Mouse (Mus musculus): ENCODE data around the gene Kdm6b.

The Kdm6b gene

DNA sequence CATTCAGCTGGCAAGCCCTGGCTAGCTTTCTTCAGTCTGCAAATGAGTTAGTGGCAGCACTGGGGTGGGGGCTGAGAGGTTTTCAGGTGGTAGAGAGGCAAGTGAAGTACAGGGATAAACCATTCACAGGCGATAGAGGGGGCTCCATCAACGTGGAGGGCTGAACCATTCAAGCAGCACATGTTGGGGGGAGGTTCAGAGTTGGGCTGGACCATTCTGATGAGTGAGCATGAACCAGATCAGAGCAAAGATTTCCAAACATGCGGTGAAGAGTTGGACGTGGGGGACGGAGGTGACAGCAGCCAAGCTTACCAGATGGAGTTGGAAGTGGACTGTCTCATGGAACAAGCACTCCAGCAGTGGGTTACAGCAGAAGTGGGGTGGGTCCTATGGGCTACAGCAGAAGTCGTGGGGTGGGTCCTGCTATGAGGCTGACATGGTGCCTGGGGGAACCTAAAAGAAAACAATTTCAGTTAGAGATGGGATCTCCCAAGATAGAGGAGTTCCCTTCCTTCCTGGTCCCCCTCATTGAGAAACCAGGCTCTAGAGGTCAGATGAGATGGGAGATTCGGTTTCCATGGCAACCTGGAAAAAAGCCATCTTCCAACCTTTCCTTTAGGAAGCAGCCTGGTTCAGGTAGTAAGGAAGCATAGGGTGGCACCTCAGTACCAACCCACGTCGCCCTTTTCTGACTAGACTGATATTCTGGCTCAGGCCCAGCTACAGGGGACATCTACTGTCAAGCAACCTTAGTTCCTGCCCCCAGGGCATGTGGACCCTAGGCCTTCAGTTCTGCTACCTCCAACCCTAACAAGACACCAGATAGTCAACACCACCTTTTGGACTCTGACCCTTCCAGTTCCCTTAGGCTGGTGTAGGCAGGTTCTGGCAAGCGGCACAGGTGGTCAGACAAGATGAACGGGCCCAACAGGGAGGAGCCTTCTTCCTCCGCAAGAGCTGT lies at the start of gene Kdm6b:
TSS of gene Kdm6b (minus strand) at position 455 of the 961 bp plus-strand sequence.
- in situ Hi-C loops (cut with MboI), result no loop called here

DNA sequence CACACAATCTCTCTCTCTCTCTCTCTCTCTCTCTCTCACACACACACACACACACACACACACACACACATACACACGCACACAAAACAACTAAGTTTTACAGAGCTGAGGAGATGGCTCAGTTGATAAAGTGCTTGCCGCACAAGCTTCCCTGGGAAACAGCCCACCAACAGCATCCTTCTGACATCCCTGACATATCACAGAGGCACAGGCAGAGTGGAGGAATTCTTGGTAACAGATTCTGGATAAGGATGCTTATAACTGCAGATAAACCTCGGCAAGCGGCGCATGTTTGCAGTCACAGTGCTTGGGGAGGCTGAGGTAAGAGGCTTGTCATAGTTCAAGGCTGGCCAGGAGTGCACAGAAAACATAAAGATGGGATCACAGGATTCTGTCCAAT lies 48.1 kb upstream of the Kdm6b start:
- in situ Hi-C loops (cut with MboI), result no loop called here

DNA sequence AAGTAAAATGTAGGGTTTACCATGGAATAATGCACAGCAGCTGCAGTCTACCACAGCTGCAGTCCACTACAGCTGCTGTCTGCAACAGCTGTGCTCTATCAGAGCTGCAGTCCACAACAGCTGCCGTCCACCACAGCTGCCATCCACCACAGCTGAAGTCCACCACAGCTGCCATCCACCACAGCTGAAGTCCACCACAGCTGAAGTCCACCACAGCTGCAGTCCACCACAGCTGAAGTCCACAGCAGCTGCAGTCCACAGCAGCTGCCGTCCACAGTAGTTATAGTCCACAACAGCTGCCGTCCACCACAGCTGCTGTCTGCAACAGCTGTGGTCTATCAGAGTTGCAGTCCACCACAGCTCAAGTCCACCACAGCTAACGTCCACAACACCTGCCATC lies 46.4 kb upstream of the Kdm6b start:
- in situ Hi-C loops (cut with MboI), result no loop called here

DNA sequence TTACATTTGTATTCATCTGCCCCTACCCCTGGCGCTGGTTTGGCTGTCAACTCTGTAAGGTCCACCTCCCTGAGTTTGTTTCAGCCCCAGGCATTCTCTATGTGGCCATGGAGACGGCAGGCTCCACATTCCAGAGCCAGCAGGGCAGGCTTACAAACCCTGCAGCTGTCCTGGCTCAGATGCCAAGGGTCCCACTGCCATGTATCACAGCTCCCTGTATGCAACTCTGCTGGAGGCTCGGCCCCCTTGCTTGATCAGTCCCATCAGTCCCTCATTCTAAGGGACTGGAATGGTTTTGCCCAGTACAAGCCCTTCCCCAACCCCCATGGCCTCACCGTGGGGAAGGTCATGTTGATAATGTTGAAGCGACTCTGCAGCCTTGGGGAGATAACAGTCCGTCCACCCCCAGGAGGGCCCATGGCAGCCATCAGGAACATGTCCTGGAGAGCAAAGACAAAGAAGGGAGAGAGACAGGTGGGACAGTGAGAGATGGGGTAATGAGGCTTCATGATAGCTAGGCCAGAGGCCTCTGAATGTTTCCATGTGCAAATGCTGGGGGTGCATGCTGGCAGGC lies 43.6 kb upstream of the Kdm6b start:
- in situ Hi-C loops (cut with MboI), result no loop called here

DNA sequence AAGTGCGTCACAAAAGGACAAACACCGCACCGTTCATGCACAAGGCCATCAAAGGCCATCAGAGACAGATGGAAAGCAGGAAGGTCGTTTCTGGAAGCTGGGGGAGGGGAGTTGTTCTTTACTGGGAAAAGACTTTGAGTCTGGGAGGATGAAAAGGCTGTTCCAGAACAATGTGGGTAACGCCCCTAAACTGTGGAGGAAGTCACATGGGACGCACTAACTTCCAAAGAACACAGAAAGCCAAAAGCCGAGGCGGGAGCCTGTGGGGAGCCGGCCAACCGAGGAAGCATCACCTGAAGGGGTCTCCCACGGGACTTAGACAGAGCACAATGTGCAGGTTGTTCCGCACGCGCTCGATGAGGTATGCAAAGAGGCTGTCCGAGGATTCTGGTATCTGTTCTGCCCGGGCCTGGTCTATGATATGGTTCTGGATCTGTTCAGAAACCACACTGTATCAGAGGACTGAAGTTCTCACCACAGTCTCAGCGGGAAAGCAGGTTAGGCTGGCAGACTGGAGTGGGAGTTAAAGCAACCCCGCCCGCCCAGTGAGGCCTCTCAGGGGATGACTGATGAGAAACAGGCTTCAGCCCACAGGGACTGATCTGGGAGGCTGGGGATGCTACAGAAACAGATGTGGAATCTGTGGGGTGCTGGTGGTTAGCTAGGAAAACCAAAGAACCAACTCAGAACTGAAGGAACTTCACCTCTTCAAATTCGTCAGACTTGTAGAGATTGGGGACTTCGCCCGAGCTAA lies 38.8 kb upstream of the Kdm6b start:
- in situ Hi-C loops (cut with MboI), result no loop called here

DNA sequence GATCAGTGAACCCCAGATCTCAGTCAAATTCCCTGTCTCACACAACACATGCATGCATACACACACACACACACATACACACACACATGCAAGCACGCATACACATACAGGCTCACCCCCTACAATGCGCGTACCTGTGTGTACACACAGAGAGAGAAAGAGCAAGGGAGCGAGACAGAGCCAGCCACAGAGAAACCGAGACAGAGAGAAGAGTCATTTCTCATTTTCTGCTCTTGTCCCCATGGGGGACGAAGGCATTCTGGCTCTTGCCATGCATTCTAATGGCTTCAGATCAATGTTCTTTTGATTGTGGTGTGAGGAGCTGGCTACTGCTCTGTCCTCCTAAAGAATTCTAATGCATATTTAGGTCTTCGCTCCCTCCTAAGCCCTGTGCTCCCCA lies 33.8 kb upstream of the Kdm6b start:
- in situ Hi-C loops (cut with MboI), result no loop called here

DNA sequence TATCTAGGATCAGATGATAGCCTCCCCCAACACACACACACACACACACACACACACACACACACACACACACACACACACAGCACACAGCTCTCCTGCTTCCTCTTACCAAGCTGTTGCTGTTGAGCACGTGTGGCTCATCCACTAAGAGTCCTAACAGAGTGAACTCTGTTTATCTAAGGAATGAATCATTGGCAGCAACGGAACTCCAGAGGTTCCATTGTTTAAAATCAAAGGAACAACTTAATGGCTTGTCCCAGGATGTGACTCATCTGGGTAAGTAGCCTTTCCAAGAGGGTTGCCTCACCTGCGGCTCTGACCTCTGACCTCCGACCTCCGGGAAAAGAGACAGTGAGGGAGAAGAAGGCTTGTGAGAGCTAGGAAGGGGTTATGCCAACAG lies 29.9 kb upstream of the Kdm6b start:
- in situ Hi-C loops (cut with MboI), result no loop called here

DNA sequence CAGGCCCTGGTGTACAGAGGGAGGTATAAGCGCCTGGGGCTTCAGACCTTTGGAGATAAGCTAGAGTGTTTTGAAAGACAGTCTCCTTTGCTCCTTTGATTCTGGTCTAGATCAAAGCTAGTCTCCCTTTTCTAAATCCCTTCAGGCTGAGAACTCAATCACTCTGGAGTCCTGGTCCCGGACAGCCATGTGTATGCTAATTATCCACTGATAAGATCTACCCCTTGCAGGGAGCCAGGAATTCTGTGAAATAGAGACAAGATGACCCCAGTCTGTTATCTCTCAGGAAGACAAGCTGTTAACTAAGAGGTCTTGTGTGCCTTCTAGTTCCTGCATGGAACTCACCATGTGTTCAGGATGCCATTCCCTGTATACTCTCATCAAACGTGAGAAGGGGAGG lies 23.8 kb upstream of the Kdm6b start:
- in situ Hi-C loops (cut with MboI), result loop anchor here (5.0 kb wide), 1 partner anchor 35 kb away; no protein-coding TSS in a partner anchor

DNA sequence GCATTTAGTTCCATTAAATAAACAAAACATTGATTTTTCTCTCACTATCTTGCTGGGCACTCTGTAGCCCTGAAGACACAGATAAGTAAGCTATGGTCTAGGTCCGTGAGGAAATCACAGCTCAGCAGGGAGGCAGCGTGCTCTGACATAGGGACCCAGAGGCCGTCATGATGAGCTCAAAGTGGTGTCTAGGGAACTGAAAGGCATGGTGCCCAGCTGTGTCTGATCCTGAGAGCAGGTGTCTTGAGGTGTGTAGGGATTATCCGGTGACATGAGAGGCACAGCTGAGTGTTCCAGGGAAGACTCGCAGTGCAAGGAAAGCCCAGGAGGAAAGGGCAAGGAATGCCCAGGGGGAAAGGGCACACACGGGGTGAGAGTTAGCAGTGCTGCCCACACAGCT lies 19.7 kb upstream of the Kdm6b start:
- in situ Hi-C loops (cut with MboI), result no loop called here

DNA sequence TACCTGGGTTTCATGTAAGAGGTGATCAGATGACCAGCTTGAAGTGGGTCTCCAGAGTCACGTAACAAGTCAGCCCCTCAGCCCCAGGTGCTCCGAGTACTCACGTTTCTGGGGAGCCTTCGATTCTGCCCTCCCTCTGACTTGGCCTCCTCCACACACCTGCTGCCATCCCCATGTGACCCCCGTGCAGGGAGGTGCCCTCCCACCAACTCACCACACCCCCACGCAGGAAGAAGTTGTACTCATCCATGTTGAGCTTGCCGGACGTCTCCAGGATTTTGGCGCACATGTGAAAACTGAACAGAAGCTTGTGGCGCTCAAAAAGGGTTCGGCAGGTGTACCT lies 19.1 kb upstream of the Kdm6b start:
- in situ Hi-C loops (cut with MboI), result no loop called here

DNA sequence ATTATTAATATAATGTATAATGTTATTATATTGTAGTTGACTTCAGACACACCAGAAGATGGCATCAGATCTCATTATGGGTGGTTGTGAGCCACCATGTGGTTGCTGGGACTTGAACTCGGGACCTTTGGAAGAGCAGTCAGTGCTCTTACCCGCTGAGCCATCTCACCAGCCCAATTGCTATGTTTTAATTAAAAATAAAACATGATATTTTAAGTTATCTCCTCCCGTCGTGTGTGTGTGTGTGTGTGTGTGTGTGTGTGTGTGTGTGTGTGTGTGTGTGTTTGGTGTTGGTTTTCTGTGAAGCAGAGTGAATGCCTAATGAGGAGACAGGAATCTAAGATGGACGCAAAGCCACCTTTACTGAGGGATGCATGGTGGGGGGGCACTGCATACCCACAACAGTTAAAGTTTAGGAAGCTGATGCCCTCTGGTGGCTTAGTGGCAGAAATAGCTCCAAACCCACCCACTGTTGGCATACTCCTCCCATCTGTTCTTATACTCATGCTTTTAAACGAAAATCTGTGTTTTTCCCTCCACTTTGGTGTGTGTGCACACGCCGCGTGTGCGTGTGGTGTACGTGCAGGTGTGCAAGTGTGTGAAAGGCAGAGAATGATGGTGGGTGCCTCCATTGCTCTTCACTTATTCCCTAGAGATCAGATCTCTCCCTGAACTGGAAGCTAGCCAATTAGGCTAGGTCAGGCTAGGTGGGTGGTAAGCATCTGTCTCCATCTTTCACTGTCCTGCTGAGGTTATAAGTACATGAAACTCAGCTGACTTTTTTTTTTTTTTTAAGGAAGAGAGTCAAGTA lies 18.6 kb upstream of the Kdm6b start:
- in situ Hi-C loops (cut with MboI), result no loop called here

DNA sequence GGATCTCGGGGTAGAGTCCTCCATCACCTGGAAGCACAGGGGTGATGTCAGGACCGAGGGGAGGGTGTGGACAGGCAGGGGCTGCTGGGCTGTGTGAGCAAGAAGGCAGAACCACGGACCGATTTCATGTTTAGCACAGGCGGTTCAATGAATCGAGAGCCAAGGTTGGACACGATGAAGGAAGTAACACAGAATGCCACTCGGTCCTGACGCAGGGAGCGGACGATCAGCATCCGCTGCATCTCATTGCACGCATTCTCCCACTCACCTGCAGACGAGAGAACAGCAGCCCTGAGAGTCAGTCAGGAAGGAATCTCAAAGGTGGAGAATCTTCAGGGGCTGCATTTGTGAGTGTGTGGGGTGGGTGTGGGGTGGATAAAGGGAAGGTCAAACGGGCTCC lies 17.2 kb upstream of the Kdm6b start:
- in situ Hi-C loops (cut with MboI), result no loop called here

DNA sequence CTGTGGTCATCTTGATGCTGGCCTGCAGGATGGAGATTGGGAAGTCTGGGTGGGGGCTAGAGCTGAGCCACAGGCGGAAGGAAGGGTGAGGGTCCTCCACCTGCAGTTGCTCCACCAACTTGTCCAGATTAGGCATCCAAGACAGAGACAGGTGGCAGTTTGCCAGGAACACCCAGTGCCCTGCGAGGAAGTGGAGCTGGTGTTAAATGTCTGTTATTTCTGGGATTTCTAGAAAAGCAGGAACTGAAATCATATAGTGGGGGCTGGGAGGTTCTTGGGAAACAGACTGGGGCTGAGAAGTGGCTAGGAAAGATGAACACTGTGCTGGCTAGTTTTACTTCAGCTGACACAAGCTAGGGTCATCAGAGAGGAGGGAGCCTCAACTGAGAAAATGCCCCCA lies 15.8 kb upstream of the Kdm6b start:
- in situ Hi-C loops (cut with MboI), result no loop called here

DNA sequence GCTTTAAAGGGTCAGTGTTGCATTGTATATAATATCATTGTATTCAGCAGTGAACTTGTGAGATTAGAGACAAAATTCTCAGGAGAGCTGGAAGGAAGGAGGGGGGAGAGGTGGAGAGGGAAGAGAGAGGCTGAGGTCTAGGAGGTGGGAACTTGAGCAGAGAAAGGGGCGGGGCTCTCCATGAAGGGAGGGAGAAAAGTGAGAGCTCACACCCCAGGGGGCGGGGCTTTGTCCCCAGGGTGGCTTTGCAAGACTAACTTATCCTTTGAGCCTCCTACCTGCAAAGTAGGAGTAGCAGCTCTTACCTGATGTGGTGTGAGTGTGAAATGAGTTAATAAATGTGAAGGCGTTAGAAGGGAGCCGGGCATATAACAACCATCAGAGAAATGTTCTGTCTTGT lies 15.3 kb upstream of the Kdm6b start:
- in situ Hi-C loops (cut with MboI), result no loop called here

DNA sequence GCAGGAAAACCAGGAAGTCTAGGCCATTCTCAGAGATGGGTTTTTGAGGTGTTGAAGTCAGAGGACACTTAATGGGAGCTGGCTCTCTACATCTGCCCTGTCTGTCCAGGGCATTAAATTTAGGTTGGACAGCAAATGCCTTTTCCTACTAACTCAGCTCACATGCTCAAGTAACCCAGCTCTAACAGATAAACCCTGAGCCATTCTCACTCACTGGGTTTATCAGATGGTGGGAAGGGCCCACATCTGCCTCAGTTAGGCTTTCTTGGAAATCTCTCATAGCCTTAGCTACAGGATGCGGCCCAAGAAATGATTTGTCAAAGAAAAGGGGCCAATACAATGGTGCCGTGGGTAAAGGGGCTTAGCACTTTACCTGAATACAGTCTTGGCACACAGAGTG lies 12.8 kb upstream of the Kdm6b start:
- in situ Hi-C loops (cut with MboI), result no loop called here

DNA sequence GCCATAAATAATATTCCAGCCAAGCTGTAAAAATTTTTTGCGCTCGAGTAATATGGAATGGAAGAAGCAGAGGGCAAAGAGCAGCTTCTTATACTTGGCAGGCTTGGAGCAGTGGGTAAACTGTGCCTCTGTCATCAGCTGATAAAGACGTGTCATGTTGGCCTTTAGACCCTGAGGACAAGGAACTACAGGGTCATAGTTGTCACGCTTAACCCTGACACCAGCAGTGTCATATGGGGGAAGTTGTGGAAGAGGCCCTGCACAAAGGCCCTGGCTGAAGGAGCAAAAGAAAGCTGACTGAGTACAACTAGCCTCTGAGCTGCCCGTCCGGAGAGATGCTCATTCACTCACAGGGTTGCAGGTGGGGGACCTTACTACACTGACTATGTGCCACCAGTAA lies 10.4 kb upstream of the Kdm6b start:
- in situ Hi-C loops (cut with MboI), result no loop called here

DNA sequence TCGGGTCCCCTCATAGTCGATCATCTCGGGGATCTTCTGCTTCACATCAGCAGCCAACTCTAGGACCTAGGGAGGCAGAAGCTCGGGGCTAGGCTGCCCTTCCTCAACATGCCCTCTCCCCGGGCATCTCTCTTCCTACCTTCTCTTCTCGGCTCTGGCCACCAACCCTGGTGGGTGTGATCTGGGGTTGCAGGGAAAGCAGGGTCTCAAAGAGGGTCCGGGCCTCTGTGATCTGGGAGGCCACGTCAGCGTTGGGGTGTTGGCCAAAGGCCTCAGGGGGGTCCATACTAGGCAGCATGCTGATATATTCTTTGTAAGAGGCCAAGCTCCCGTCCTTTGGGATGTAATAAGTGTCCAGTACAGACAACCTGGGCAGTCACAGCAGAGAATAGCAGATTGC lies 9.4 kb upstream of the Kdm6b start:
- in situ Hi-C loops (cut with MboI), result no loop called here

DNA sequence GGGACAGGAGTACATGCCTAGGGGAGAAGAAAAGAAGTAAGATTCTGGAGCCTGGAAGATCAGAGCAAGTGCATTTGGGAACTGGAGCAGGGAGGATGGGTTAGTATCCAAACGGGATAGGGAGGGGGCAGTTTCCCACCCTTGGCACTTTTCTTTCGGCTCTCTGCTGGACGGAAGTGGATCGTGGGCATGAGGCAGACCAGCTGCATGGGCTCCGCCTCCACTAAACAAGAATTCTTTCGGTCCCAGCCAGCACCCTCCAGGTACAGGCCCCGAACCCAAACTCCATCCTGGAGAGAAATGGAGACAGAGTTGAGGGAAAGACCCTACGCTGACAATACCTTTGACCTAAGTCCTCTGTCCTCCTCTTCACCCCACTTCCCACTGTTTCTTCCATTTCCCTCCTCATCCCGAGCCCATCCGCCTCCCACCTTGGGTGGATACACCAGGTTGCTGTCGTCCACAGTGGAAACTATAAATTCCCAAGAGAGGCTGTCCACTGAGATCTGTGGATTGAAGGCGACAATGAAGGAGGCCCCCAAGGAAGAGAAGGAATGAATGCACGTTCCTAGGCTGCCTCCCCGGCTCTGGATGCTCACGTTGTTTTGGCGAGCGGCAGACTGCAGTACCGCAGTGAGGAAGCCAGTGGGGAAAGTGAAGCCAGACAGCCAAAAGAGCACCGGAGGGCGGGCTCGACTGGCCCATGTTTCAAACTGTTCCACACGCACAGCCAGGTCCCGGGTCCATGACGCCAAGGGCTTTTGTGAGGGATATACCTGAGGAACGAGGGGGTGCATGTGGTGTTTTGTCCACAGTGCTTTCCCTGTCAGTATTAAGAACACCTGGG lies 7.9 kb upstream of the Kdm6b start:
- in situ Hi-C loops (cut with MboI), result no loop called here

DNA sequence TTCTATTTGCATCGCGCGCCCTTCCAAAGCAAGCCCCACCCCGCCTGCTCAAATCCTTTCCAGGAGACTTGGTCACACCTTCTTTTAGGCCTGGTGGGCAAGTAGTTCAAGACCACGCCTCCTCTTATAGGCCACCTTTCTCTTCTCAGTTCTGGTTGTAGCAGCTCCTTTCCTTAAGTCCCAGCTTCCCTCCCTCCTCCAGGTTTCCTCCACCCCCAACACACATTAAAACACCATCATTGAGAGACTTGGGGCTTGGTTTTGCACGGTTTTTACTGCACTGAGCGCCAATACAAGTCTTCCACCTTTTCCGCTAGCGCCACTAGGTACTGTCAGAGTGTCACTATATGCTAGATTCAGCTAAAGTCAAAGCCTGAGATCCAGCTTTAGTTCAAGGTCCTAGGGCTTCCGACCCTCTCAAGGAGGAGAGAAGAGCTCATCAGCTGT lies 7.1 kb upstream of the Kdm6b start:
- in situ Hi-C loops (cut with MboI), result no loop called here

DNA sequence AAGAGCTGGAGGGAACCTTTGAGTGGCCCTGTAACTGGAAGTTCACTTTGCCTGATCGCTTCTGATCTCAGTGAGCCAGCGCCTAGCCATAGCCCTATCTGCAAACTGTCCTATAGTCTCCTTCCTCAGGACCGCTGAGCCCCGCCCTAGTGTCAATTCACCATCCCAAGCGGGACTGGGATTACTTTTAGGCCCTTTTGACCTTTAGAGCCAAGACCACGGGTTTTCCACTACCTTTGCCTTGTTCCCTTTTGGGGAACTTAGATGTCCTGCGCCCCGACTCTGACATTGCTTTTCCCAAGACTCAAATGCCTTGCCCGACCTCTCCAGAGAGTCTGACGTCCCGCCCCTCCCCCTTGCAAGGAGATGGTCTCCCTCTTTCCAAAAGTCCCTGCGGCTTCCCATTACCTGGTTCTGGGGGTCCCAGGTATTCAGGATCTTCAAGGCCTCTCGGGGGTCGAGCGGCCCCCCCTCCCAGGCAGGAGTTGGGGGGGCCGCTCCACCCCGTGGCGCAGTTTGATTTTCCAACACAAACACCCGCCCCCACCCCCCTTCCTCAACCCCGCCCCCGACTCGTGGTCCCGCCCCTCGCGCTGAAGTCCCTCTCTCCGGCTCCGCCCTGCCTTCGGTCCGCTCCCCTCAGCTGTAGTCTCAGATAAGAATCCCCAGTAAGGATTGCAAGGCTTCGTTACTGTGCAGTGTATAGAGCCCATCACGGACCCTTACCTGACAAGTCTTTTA lies 6.5 kb upstream of the Kdm6b start:
- in situ Hi-C loops (cut with MboI), result no loop called here

All from mature B cell (primary cell).